Mouse (Mus musculus): ENCODE data around the gene Gtf2h5.
A peak's percentile ranks its signal among the peaks of the same experiment; 100 is the strongest.

Gene Gtf2h5

DNA sequence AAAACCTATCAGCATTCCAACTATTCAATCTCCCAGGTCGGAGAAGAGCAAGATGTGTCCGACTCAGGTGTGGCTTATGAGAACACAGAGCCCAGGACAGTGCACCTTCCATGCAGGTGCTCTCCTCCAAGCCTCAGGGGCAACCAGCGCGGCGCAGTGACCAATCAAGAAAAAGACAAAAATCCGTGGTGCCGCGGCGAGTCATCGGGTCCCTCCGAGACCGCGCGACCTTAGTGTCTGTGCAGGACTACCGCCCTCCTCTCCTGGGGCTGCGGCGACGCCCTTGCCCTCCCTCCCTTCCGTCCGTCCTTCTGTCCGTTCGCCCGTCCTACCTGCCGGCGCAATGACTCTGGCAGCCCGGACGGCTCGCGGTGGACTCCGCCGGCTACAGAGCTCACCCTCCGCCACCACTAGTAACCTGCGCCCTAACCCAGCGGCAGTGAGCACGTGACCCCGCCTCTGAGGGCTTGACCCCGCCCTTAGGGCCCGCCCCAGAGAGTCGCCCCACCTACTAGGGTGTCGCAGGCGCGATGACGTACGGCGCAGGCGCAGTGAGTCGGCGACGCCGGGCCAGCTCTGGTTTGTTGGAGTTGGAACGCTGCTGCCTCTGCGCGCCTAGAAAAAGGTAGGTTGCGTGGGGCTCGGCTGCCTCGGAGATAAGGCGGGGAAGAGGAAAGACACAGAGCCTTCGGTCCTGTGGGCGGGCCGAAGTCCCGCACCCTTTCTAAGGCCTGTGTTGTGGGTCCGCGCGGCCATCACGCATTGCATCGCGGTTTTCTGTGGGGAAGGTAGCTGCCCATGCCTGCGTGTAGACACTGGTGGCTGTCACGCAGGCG, at the start of gene Gtf2h5, which contains the start of gene Serac1:
Gene Gtf2h5, plus strand, starts transcription at position 500 of the 836 bp plus-strand sequence.
Gene Serac1, minus strand, starts transcription at position 455 of the 836 bp plus-strand sequence.
- DNase-seq: peak; percentile 99

DNA sequence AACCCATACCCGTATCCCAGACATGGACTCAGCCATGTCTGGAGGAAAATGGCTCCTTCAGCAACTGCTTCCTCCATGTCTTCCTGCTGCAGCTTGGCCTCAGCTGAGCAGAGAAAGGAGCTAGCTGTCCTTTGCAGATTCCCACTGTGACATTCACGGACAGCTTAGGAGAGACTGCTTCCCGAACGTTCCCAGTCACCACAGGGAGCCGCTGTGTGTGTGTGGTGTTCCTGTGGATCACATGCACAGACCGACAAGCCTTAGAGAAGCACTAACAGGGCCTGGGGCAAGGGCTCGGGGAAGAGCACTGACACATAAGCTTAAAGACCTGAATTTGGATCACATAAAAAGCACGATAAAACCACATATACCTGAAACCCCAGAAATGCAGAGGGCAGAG, 43.9 kb upstream of the Gtf2h5 start:
- no peak for DNase-seq

DNA sequence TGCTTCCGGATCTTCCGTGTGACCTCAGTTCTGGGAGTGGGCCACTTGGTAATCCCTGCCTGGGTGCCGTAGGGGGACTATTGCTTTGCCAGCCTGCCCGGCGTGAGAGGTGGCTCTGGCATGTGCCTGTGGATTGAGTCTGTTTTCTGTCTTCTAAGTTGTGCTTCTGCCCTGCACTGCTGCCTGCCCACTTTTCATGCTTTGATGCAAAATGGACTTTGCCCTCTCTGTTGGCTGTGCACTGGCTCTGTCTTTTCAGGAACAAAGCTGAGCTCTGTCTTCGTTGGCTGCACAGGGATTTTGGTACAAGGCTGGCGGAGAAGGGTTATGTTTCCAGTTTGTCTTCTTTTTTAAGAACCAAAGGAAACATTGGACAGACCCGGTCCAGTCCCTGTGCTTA, 43.1 kb upstream of the Gtf2h5 start:
- DNase-seq: peak; percentile 22 to 51

DNA sequence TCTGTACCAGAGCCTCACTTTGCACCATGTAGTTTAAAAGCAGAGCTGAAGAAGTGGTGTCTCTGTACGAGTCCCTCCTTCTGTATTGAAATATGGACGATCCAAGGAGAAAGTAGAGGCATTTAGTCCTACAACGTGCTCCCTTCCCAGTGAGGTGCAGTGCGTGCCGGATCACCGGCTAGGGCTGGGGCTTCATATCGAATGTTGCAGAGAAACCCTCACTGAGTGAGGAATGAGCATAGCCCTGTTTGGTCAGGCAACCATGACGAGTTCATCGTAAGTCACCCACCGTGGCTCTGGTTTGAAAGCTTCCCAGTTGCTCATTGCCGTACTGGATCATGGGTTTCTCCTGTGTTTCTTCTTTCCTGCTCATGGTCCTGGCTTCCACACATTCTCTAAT, 42.7 kb upstream of the Gtf2h5 start:
- no peak for DNase-seq

DNA sequence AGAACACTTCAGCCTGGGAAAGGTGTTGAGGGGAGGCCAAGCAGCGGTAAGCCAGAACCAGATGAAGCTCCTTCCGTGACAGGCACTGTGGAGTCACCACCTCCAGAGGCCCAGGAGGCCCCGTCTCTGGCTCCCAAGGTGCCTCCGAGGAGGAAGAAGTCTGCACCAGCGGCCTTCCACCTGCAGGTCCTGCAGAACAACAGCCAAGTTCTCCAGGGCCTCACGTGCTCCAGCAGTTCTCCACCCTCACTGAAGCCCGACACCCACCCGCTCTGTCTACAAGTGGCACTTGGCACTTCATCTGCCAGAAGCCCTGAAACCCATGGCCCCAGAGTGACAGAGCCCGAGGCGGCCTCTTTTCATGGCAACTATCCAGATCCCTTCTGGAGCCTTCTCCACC, 42.1 kb upstream of the Gtf2h5 start:
- DNase-seq: no peak

DNA sequence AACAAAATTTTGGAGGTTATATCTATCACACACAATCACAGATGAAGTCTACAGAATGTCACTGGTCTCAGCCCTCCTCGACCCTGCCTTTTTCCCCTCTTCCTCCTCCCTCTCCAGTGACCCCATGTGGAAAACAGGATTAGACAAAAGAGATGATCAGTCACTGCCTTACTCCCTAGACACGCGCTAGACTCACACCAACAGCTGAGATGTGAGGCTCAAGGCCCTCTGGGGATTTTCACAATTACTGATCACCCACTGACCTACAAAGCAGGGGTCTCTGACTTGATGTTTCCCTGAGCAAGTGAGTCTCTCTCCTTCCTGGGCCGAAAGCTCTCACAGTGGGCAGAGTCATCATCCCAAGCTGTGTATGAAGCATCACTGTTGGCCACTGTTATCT, 26.8 kb upstream of the Gtf2h5 start:
- DNase-seq: no peak

DNA sequence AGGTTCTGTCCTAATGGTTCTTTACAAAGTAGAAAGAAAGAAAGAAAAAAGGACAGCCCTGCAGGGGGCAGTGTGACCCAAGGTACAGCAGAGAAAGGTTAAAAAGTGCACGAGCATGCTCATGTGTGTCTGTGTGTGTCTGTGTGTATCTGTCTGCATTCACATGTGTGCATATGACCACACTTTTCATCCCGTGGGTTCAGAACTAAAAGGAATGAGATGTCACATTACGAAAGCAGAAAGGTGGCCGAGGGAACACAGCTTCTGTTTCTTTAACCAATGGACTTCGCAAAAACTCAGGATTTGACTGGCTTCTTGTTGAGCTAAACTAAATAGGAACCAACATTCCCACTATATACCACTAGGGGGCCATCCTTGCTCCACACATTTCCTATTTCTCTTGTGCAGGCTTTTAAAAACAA, 24.6 kb upstream of the Gtf2h5 start:
- peak; percentile 78 to 82 for DNase-seq

DNA sequence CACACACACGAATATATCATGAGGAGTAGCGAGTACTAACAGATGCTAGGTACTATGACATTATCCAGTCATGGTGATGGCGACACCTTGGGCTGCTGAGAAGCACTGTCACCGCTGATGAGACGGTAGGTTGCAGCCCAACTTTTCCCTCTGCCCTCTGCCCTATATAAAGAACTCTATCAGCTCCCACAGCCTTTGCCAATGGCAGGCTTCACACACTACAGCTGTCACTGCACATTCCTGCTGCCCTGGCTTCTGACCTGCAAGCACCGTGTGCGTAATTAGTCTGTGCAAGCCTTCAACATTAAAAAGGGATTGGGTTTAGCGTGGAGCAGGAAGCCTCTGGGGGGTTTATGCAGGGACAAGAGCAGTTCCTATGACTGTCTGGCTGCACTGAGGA, 16.8 kb upstream of the Gtf2h5 start:
- no peak for DNase-seq

DNA sequence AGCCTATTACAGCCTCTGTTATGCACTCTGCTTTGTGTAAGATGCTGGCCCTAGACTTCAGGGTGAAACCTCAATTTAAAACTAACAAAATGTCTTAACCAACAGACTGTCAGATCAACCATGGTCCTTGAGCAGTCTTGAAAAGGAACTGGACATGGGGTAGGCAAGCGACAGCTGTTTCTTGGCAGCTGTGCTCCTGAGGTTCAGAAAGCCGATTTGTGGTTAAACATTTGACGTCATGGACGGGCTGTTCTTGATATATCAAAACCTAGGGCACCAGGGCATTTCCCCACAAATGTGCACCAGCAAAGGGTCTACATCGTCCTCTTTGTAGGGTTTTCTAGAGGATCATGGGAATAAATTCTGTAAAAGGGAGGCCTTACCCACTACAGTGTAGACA, 16.1 kb upstream of the Gtf2h5 start:
- DNase-seq: no peak

DNA sequence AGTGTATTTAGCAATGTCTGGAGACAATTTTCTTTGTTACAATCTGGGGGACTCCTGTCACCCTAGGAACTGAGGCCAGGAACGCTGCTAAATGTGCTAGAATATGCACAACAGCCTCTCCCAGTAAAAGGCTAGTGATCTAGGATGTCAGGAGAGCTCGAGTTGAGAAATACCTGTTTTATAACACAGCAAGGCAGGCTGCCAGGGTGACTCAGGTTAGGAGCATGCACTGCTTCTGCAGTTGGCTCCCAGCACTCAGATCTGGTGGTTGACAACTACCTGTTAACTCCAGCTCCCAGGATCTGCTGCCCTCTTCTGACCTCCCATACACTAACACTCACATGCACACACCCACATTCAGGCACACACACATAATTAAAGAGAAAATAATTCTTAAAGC, 13.6 kb upstream of the Gtf2h5 start:
- no peak for DNase-seq

DNA sequence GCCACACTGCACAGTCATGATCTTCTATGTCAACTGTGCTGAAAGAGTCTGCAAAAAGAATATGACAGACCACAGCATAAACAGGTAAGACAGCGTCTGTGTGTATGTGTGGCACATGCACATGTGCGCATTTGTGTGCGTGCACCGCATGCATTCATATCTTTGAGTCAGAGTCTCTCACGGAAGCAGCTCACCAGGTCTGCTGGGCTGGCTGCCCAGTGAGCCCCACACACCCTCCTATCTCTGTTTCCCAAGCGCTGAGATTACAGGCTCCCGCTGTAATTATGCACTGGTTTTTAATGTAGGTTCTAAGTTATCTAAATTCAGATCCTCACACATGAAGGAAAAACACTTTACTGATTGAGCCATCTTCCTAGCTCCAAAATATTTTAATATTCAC, 12.0 kb upstream of the Gtf2h5 start:
- no peak for DNase-seq

DNA sequence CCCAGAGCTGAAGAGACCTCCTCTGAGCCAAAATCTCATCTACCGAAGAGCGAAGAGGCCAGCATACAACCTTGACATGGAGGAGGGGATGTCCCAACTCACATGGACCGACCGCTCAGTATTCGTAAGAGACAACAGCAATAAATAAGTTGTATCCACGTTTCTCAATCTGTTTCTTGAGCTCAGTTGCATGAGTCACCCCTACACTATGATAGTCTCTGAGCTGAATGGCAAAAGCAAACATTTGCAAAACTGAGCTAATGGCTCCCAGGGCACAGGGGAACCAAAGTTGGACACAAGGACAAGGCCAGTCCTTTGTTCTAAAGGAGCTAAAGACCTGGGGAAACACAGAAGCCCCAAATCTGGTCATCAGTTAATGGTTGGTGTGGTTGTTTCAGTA, 9.7 kb upstream of the Gtf2h5 start:
- DNase-seq: no peak

DNA sequence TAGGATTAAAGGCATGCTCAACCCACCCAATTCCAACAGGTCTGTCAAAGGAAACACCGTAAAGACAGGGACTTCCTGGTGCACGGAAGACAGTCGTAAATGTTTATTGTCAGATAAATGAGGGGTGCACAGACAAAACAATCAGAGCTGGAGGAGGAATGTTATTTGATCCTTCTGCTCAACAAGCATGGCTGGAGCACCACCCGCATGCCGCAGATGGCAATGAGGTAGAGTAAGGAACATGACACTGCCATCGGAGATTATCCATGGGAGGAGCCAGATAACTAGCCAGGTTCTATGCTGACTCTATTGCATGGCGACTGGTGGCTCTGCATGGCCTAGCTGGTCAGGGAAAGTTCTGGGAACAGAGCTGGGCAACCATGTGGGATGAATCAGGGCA, 6.2 kb upstream of the Gtf2h5 start:
- DNase-seq: peak in 1 of 2 experiments; percentile 12

DNA sequence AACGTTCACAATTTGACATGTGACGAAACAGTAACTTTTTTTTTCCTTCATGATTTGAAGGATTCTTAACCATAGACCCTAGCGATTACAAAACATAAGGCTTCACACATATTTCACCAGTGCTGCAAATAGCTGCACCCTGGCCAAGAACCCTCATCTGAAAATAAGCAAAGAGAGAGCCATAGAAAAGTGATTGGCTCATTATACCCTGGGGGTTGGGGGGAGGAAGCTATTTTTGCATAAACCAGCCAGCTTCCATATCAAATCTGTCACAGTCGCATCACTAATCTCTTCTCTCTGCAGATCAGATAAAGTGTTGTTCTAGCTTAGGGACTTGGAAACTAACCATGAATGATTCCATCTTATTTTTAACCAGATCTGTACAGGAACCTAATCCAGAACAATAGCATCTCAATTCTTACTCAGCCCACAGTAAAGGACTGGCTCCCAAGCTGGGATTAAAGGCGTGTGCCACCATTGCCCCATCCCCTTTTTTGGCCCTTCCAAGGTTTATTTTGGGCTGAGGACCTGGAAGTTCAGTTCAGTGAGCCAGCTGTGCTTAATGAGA, 3.8 kb downstream of the Gtf2h5 start:
- DNase-seq: no peak

DNA sequence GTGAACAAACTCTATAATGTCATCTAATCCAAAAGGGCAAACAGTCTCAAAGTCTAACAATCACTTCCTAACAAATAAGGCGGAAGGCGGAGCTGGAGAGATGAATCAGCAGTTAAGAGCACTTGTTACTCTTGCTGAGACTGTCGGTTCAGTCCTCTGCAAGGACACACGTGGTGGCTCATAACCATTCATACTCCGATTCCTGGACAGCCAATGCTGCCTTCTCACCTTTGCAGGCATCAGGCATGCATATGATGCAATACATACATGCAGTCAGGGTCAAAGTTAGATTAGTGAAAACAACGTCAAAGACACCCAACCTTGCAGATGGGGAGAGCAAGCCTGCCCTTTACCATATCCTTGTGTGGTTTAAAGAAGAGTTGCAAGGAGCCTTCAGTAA, 12.0 kb downstream of the Gtf2h5 start:
- no peak for DNase-seq

DNA sequence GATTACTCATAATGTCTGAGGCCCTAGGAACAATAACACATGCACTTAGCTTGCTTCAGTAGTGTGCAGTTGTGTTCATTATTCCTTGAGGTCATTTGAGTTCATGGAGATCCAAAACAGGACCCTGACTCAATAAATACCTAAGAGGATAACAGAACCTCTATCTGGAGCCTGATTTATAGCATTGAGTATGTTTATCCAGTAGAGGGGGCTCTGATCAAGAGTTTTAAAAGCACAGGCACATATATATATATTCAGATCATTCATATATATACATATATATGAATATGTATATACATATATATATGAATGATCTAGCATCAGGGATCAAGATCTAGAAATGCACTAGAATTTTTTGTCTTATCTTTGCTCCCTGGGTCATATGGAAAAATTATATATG, 16.0 kb downstream of the Gtf2h5 start:
- no peak for DNase-seq

DNA sequence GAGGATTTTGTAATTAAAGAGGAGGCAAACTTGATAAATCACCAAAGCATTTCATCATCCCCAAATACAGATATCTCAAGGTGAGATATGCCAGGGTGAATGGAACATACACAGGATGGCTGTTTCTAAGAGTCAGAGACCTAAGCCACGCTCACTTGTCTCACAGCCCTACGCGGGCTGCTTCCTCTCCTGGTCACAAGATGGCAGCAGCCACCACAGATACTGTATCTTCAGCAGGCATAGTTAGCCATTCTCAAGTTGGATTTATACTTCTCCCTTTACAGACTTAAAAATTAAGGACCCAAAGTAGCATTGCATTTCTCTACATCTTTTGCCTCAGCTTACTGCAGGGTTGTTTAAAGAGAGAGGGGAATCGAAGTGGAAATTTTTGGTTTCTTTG, 18.3 kb downstream of the Gtf2h5 start:
- DNase-seq: peak; percentile 70 to 77

DNA sequence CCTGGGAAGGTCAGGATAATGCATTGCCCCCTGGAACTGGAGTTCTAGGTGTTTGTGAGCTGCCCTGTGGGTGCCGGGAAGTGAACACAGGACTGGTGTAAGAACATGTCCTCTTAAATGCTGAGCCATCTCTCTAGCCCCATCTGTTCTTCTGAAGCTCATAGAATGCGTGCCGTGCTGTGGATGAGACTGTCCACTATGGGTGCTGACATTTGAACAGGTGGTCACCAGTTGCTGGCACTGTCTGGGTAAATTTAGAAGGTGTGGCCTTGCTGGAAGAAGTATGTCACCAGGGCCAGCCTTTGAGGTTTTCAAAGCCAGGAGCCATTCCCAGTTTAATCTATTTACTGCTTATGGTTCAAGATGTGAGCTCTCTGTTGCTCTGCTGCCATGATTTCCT, 22.7 kb downstream of the Gtf2h5 start:
- no peak for DNase-seq

DNA sequence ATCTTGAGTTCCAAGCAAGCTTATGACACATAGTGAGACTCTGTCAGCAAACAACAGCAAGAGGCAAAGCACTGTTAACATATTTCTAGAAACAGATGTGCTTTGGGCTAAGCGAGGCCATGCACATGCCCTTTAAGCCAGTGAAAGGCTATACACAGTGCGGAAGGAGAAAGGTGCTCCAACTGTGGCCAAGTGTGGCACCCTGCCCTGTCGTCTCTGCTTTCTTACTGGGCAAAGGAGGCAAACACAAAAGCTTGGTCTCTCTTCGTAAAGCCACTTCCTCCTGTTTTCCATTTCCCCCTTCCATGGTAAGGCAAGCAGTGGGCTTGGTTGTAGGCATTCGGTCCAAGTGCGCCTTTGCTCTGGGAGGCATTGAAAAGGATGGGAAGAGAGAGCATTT, 24.0 kb downstream of the Gtf2h5 start:
- DNase-seq: no peak

DNA sequence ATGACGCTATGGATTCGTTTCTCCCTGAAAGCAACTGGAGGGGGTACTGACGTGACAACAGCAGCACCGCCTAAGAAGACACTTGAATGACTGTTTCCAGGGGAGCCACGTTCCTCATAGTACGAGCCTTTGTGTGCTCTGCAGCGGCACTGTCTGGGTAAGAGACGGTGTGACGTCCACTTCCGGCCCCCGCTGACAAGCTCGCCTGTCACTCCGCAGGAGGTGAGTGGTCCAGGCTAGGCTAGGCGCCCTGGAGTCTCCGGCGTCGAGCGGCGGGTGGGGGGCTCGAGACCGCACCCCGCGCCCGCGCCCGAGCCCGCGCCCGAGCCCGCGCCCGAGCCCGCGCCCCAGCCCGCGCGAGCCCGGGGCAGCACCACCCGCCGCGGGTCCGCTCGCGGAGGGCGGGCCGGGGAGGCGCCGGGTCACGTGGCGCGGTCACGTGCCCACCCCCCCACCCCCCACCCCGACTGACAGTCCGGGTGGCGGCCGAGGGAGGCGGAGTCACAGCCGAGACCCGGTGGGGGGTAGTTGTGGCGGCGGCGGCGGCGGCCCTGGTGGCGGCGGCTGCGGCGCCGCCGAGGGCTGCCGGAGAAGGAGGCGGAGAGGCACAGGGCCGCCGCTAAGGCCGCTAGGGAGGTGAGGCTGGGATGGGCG, 26.9 kb downstream of the Gtf2h5 start, which contains the start of gene Tulp4:
Gene Tulp4, plus strand, starts transcription at position 77 of the 654 bp plus-strand sequence.
- DNase-seq: peak; percentile 85 to 92

DNA sequence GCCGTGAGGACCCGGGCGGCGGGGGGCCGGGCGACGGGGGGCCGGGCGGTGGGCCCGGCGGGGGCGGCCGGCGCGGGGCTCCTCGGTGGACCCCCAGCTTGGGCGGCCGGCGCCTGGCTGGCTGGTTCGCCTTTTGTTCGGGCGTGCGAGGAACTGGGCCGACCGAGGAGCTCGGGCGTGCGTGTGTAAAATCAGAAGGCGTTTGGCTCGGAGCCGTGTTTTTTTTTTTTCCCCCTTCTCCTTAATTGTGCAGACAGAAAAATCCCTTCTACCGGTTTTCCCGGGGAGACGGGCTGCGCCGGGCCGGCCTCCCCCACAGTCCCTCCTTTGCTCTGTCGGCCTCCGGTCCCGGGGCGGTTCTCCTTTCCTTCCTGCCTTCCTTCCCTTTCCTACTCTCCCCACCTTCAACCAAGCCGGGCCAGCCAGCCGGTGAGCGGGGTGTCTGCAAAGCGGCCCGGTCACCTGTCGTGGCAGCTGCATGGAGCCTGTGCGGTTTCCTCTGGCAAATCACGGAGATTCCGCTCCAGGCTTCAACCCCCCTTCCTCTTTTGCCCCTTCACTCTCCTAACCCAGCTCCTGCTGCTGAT, 27.5 kb downstream of the Gtf2h5 start:
- DNase-seq: peak; percentile 63 to 78

DNA sequence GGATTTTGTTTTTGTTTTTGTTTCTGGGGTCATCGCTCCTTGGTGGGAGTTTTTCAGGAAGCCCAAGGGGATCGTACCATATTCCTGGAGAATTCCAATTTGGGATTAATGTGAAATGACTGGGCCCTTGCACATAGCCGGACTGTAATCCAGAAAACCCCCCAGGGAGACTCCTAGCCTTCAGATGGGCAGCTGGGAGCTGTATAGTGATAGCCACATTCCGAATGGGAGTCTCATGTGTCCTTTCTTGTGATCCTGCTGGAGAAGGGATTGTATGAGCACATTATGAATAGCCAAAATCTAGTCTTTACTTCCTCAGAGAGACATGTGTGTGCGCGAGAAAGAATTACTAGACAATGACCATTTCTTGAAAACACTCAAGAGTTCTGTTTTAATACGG, 28.6 kb downstream of the Gtf2h5 start:
- DNase-seq: no peak

DNA sequence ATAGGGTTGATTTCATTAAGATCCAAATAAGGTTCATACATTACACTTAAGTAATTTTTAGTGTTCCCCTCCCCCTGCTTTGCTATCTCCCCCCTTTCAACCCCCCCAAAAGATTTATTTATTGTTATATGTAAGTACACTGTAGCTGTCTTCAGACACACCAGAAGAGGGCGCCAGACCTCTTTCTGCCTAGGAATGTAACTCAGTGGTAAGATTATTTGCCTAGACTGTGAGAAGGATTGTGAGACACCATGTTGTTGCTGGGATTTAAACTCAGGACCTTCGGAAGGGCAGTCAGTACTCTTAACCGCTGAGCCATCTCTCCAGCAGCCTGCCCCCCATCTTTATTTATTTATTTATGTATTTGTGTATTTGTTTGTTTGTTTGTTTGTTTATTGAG, 31.4 kb downstream of the Gtf2h5 start:
- DNase-seq: no peak

DNA sequence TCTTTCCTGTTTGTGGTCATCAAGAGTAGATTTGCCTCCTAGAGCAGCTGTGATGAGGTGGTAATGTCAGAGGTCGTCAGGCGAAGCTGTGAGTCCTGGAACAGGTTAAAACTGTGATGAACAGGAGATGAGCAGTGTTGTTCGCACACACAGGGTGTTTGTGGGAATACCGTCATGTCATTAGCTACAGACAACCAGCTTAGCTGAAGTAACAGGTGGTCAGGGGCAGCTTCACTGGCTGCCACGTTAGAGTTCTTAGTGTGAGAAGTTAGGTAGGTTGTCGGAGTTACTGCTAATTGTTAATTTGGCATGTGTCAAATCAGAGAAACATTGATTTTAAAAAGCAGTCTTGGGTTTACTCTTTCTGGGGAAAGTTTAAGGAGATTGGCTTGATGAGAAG, 34.1 kb downstream of the Gtf2h5 start:
- no peak for DNase-seq
